Mouse (Mus musculus): ENCODE data around the gene Flrt2. TPM values are rescaled to one million over a fixed set of nuclear protein-coding genes. Genes with fewer than 3 reads are reported as not detected.

Gene Flrt2
- polyA plus RNA-seq, 1 experiment from 2014 or later = 19.9 TPM

DNA sequence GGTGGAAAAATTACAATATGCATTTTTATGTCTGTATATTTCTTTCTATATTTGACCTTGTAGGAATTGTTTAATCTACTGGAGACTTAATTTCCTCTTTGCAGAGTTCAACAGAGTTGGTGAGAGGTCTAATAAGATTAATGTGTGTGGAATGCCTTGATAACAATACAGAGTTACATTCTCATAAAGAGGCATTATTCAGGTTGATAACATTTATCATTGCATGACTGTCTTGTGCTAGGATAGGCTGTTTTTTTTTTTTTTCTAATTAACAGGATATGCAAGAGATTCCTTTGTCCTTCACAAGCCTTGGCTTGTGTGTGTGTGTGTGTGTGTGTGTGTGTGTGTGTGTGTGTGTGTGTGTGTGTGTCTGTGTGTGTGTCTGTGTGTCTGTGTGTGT, 9.6 kb downstream of the Flrt2 start:
- Histone ChIP-seq H3K4me3 (replicated peaks; ENCODE audit: low read length) (no peak overlapping the region), H3K9ac (ENCODE audit: low read length) (no peak overlapping the region), H3K4me2 (ENCODE audit: low read depth, low read length) (no peak overlapping the region), H3K4me1 (ENCODE audit: control insufficient read depth, insufficient read depth, low read length) (no peaks in the 10 kb centered on the region), H3K27ac (ENCODE audit: low read length) (no peak overlapping the region), H3K36me3 (ENCODE audit: control insufficient read depth, insufficient read depth, low read length) (no peaks in the 10 kb centered on the region), H3K9me3 (replicated peaks; ENCODE audit: control insufficient read depth, low read length) (no peaks in the 10 kb centered on the region), H3K27me3 (ENCODE audit: control insufficient read depth, insufficient read depth, low read length) (no peaks in the 10 kb centered on the region)
- no peak for ATAC-seq (ENCODE audit: insufficient read depth, low FRiP score)

DNA sequence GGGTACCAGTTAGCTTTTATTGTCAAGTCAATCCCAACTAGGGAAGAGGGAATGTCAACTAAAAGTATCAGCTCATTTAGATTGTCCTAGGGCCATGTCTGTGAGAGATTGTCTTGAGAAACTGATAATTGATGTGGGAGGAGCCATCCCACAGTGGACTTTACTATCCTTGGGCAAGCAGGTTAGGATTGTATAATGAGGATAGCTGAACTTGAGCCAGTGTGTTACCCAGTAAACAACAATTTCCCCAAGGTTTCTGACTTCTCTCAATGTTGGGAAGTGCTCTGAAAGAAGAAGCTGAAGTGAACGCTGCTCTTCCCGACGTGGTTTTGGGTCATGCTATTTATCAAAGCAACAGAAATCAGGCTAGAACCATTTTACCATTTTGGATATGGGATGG, 13.0 kb downstream of the Flrt2 start:
- Histone ChIP-seq H3K27me3 (ENCODE audit: control insufficient read depth, insufficient read depth, low read length) (no peaks in the 10 kb centered on the region), H3K9me3 (replicated peaks; ENCODE audit: control insufficient read depth, low read length) (no peaks in the 10 kb centered on the region), H3K27ac (ENCODE audit: low read length) (no peak overlapping the region), H3K4me2 (ENCODE audit: low read depth, low read length) (no peak overlapping the region), H3K4me1 (ENCODE audit: control insufficient read depth, insufficient read depth, low read length) (no peaks in the 10 kb centered on the region), H3K36me3 (ENCODE audit: control insufficient read depth, insufficient read depth, low read length) (no peaks in the 10 kb centered on the region), H3K4me3 (replicated peaks; ENCODE audit: low read length) (no peak overlapping the region), H3K9ac (ENCODE audit: low read length) (no peak overlapping the region)
- 79% methylated on average over 3 of the region's 3 CpGs for WGBS
- ATAC-seq (ENCODE audit: insufficient read depth, low FRiP score) = no peak

DNA sequence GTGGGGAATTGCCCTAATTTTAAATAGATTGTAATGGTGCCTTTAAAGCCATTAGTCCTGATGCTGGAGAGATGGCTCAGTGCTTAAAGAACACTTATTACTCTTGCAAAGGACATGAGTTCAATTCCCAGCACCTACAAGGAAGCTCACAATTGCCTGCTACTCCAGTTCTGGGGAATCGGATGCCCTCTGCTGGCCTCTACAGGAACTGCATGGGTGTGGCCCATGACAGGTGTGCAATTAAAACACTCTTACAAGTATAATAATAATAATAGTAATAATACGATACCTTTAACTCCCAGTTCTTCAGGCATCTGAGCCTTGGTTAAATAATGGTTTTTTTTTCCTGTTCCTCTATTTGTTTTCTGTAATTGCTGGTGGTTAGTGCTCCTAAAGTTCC, 31.2 kb downstream of the Flrt2 start:
- Histone ChIP-seq H3K27me3 (ENCODE audit: control insufficient read depth, insufficient read depth, low read length) (no peaks in the 10 kb centered on the region), H3K4me2 (ENCODE audit: low read depth, low read length) (no peak overlapping the region), H3K4me3 (replicated peaks; ENCODE audit: low read length) (no peak overlapping the region), H3K36me3 (ENCODE audit: control insufficient read depth, insufficient read depth, low read length) (no peaks in the 10 kb centered on the region), H3K27ac (ENCODE audit: low read length) (no peak overlapping the region), H3K4me1 (ENCODE audit: control insufficient read depth, insufficient read depth, low read length) (no peaks in the 10 kb centered on the region), H3K9ac (ENCODE audit: low read length) (no peak overlapping the region), H3K9me3 (replicated peaks; ENCODE audit: control insufficient read depth, low read length) (no peaks in the 10 kb centered on the region)
- no peak for ATAC-seq (ENCODE audit: insufficient read depth, low FRiP score)
- 91% methylated on average over 2 of the region's 2 CpGs for WGBS

DNA sequence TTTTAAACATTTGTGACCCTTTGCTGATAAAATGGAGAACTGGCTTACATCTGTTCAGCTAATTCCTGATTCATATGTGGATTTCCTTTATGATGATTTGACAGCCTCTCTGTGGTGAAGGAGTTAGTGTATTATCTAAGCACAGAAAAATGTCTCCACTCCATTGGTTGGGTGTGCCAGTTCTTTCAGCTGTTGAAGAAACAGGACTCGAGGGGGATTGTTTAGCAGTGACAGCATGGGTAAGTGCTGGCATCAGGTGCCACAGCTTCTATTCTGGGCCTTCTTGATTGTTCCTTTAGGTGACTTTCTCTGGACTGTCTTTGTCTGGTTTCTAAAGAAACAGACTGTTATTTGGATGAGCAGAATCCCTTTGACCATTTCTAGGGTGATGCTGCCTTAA, 42.0 kb downstream of the Flrt2 start:
- Histone ChIP-seq H3K36me3 (ENCODE audit: control insufficient read depth, insufficient read depth, low read length) (no peaks in the 10 kb centered on the region), H3K9ac (ENCODE audit: low read length) (no peak overlapping the region), H3K4me3 (replicated peaks; ENCODE audit: low read length) (no peak overlapping the region), H3K9me3 (replicated peaks; ENCODE audit: control insufficient read depth, low read length) (no peaks in the 10 kb centered on the region), H3K27ac (ENCODE audit: low read length) (no peak overlapping the region), H3K4me2 (ENCODE audit: low read depth, low read length) (no peak overlapping the region), H3K4me1 (ENCODE audit: control insufficient read depth, insufficient read depth, low read length) (no peaks in the 10 kb centered on the region), H3K27me3 (ENCODE audit: control insufficient read depth, insufficient read depth, low read length) (no peaks in the 10 kb centered on the region)
- 59% methylated on average over 1 of the region's 1 CpGs for WGBS
- no peak for ATAC-seq (ENCODE audit: insufficient read depth, low FRiP score)

DNA sequence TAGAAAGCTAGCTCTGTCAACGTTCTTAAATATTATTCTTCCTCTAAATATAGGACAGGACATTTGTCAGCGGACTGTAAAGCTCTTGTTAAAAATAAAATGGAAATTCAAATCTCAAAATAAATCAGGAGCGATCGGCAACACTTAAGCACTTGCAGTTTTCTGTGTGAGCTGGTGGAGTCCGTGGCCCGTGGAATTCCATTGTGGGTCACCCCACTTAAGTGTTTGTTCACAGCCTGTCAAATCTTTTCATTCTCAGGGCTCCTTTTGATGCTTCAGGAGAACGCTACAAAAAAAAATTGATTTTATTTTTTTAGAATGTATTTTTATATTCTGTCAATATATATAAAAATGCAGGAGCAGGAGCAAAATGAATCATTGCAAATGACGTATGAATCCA, 45.5 kb downstream of the Flrt2 start:
- no peaks in the 10 kb centered on the region for H3K9me3 ChIP-seq (replicated peaks; ENCODE audit: control insufficient read depth, low read length)
- no peak for ATAC-seq (ENCODE audit: insufficient read depth, low FRiP score)
- H3K27ac ChIP-seq (ENCODE audit: low read length) = no peak overlapping the region
- no peak overlapping the region for H3K9ac ChIP-seq (ENCODE audit: low read length)
- H3K36me3 ChIP-seq (ENCODE audit: control insufficient read depth, insufficient read depth, low read length) = no peaks in the 10 kb centered on the region
- H3K4me3 ChIP-seq (replicated peaks; ENCODE audit: low read length) = no peak overlapping the region
- H3K4me1 ChIP-seq (ENCODE audit: control insufficient read depth, insufficient read depth, low read length) = no peaks in the 10 kb centered on the region
- WGBS = 63% methylated on average over 8 of the region's 8 CpGs
- no peak overlapping the region for H3K4me2 ChIP-seq (ENCODE audit: low read depth, low read length)
- H3K27me3 ChIP-seq (ENCODE audit: control insufficient read depth, insufficient read depth, low read length) = no peaks in the 10 kb centered on the region

DNA sequence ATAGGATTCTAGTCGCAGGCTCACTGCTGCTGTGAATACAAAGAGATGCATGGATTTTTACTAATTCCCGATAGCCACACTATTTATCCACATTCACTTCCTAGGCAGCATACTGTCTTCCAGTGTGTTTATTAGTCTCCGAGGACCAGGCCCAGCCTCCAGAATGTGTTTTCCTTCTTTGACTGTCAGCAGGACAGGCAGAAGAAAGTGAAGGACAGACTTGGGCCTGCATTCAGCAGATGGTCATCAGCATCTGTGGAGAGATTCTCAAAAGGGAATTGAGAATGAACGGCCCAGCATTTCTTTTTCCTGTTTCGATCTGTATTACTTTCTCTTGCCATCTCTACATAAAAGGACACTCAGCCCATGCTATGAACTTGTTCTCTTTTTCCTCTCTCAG, 46.0 kb downstream of the Flrt2 start:
- H3K27me3 ChIP-seq (ENCODE audit: control insufficient read depth, insufficient read depth, low read length) = no peaks in the 10 kb centered on the region
- 65% methylated on average over 5 of the region's 5 CpGs for WGBS
- ATAC-seq (ENCODE audit: insufficient read depth, low FRiP score) = no peak

DNA sequence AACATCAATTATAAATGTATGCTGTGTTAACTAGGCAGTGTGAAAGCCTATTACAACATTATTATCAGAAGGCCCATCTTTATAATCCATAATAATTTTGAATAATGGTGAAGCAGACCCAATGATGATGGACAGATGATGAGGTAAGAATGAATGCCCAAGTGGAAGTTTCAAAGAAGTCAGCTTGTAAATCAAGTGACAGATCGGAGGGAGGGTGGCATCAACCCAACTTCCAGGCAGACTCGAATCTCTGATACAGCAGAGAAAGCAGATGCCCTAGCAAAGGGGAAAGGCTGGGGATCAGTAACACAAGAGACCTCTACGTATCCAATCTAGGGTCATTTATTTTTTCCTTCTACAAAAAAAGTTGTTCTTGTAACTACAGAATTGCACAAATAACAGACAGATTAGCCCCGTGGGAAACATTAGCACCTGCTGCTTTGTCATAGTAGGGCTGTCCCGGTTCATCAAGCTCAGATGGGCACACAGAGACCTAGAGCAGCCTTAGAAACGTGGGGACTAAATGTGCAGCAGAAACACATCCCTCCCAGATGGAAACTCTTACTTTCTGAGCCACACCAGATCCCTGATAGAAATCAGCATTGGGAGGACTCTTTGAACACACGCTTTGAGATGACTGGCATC, 46.6 kb downstream of the Flrt2 start:
- Histone ChIP-seq H3K4me2 (ENCODE audit: low read depth, low read length) (no peak overlapping the region), H3K27me3 (ENCODE audit: control insufficient read depth, insufficient read depth, low read length) (no peaks in the 10 kb centered on the region), H3K9ac (ENCODE audit: low read length) (no peak overlapping the region), H3K4me3 (replicated peaks; ENCODE audit: low read length) (no peak overlapping the region), H3K27ac (ENCODE audit: low read length) (no peak overlapping the region), H3K4me1 (ENCODE audit: control insufficient read depth, insufficient read depth, low read length) (no peaks in the 10 kb centered on the region), H3K9me3 (replicated peaks; ENCODE audit: control insufficient read depth, low read length) (no peaks in the 10 kb centered on the region), H3K36me3 (ENCODE audit: control insufficient read depth, insufficient read depth, low read length) (no peaks in the 10 kb centered on the region)
- no peak for ATAC-seq (ENCODE audit: insufficient read depth, low FRiP score)
- WGBS = 74% methylated on average over 7 of the region's 7 CpGs

More for the DNA sequence above, 46.0 kb downstream of the Flrt2 start:
- Histone ChIP-seq H3K4me3 (replicated peaks; ENCODE audit: low read length) (no peak overlapping the region), H3K27ac (ENCODE audit: low read length) (no peak overlapping the region), H3K4me2 (ENCODE audit: low read depth, low read length) (no peak overlapping the region), H3K9ac (ENCODE audit: low read length) (no peak overlapping the region), H3K36me3 (ENCODE audit: control insufficient read depth, insufficient read depth, low read length) (no peaks in the 10 kb centered on the region), H3K9me3 (replicated peaks; ENCODE audit: control insufficient read depth, low read length) (no peaks in the 10 kb centered on the region), H3K4me1 (ENCODE audit: control insufficient read depth, insufficient read depth, low read length) (no peaks in the 10 kb centered on the region)

DNA sequence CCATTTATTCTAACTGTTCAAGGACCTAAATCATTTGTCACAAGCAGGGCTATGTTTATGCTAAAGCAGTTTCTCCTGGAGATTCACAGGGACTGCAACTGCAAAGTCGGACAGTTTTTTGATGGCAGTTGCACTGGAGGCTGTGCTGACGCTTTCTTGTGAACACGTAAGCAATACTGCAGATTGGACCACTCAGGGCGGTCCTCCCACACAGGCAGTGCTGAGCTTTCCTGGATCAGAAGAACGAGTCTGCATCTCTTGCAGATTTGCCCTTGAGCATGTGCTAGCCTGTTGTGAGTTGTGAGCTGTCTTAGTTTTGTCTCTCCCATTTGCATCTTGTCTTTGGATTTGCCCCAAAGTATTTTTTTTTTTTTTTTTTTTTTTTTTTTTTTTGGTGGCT, 47.7 kb downstream of the Flrt2 start:
- 70% methylated on average over 5 of the region's 5 CpGs for WGBS
- no peaks in the 10 kb centered on the region for H3K9me3 ChIP-seq (replicated peaks; ENCODE audit: control insufficient read depth, low read length)
- H3K27ac ChIP-seq (ENCODE audit: low read length) = no peak overlapping the region
- no peaks in the 10 kb centered on the region for H3K36me3 ChIP-seq (ENCODE audit: control insufficient read depth, insufficient read depth, low read length)
- ATAC-seq (ENCODE audit: insufficient read depth, low FRiP score) = no peak
- H3K4me1 ChIP-seq (ENCODE audit: control insufficient read depth, insufficient read depth, low read length) = 0 out of 2 replicates have a peak, but pooled peaks cover 4% of the 10 kb centered on the region
- H3K9ac ChIP-seq (ENCODE audit: low read length) = no peak overlapping the region
- no peak overlapping the region for H3K4me2 ChIP-seq (ENCODE audit: low read depth, low read length)
- H3K4me3 ChIP-seq (replicated peaks; ENCODE audit: low read length) = no peak overlapping the region
- H3K27me3 ChIP-seq (ENCODE audit: control insufficient read depth, insufficient read depth, low read length) = no peaks in the 10 kb centered on the region

DNA sequence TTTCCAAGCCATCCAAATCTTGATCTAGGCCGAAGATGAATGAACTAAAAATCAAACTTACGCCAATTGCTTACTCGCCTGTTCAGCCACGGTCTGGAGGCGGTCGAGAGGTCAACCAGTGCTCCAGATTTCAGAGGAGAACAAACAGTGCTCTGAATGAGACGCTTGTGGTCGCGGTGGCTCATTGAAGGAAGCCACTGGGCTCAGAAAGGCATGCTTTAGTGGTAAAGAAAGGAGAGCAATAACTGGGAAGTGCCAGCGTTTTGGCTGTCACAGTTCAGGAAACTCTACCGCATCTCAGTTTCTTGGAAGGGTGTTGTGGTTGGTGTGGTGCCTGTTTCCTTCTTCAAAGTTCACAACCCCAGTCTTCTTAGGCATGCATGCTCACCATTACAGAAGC, 49.3 kb downstream of the Flrt2 start:
- H3K36me3 ChIP-seq (ENCODE audit: control insufficient read depth, insufficient read depth, low read length) = no peaks in the 10 kb centered on the region
- WGBS = 58% methylated on average over 11 of the region's 11 CpGs
- ATAC-seq (ENCODE audit: insufficient read depth, low FRiP score) = no peak

More for the DNA sequence above, 49.3 kb downstream of the Flrt2 start:
- Histone ChIP-seq H3K27me3 (ENCODE audit: control insufficient read depth, insufficient read depth, low read length) (no peaks in the 10 kb centered on the region), H3K4me2 (ENCODE audit: low read depth, low read length) (no peak overlapping the region), H3K4me3 (replicated peaks; ENCODE audit: low read length) (no peak overlapping the region), H3K27ac (ENCODE audit: low read length) (no peak overlapping the region), H3K4me1 (ENCODE audit: control insufficient read depth, insufficient read depth, low read length) (0 out of 2 replicates have a peak, but pooled peaks cover 4% of the 10 kb centered on the region), H3K9me3 (replicated peaks; ENCODE audit: control insufficient read depth, low read length) (no peaks in the 10 kb centered on the region), H3K9ac (ENCODE audit: low read length) (no peak overlapping the region)

Measured in stomach, embryonic 16.5 days (tissue).